Mouse (Mus musculus) heart, postnatal 25 days (tissue): ENCODE measurements around the gene Mob2. TPM values are rescaled to one million over a fixed set of nuclear protein-coding genes. Genes with fewer than 3 reads are reported as not detected.

Experiments used
- DNase-seq: peaks from one replicate; pipeline ENCODE4 v3.0.0; 2022; ENCODE audit warnings: low spot score
- intact Hi-C: fragments of 180-260 bp; cut with DNase I; formaldehyde crosslinking; loops from one replicate; pipeline ENCODE4 v1.15.1; 2025
- total RNA-seq, 2 experiments: library from RNA; stranded (reverse); gene quantifications; 2 replicates each; pipeline ENCODE4 v1.2.3; 2021

The Mob2 gene
- total RNA-seq, 2 experiments from 2014 or later = 40.2 to 40.7 TPM

- no peak for DNase-seq
- intact Hi-C loops = no loop called here
Measured at GRCm38 (mm10) chr7:142081736-142082135, 20.9 kb upstream of the Mob2 start.

GRCm38 (mm10) chr7:142080876-142081275, 20.0 kb upstream of the Mob2 start:
- no peak for DNase-seq
- intact Hi-C loops = no loop called here

- intact Hi-C loops = no loop called here
Measured at GRCm38 (mm10) chr7:142079365-142079764, 18.5 kb upstream of the Mob2 start.

GRCm38 (mm10) chr7:142077138-142077537, 16.3 kb upstream of the Mob2 start:
- intact Hi-C loops = no loop called here
- no peak for DNase-seq

More at GRCm38 (mm10) chr7:142079365-142079764, 18.5 kb upstream of the Mob2 start:
- no peak for DNase-seq

- intact Hi-C loops = loop anchor here (5.0 kb wide), 1 partner anchor 178 kb away; no protein-coding TSS in a partner anchor
- no peak for DNase-seq
Measured at GRCm38 (mm10) chr7:142074146-142074886, 13.5 kb upstream of the Mob2 start.

GRCm38 (mm10) chr7:142071717-142072116, 10.9 kb upstream of the Mob2 start:
- no peak for DNase-seq
- intact Hi-C loops = loop anchor here (1.0 to 5.0 kb wide), 2 partner anchors 25 to 181 kb away; no protein-coding TSS in a partner anchor

GRCm38 (mm10) chr7:142071212-142071578, 10.3 kb upstream of the Mob2 start:
- intact Hi-C loops = loop anchor here (1.0 to 5.0 kb wide), 2 partner anchors 25 to 181 kb away; no protein-coding TSS in a partner anchor
- DNase-seq = no peak

GRCm38 (mm10) chr7:142070458-142071211, 9.8 kb upstream of the Mob2 start:
- no peak for DNase-seq
- intact Hi-C loops = loop anchor here (1.0 to 5.0 kb wide), 2 partner anchors 26 to 182 kb away; no protein-coding TSS in a partner anchor

GRCm38 (mm10) chr7:142068429-142068828, 7.6 kb upstream of the Mob2 start:
- intact Hi-C loops = loop anchor here (5.0 kb wide), 1 partner anchor 51 kb away; no protein-coding TSS in a partner anchor
- no peak for DNase-seq

- no peak for DNase-seq
- intact Hi-C loops = loop anchor here (5.0 kb wide), 1 partner anchor 37 kb away; the partner anchor contains the start of gene Dusp8
Measured at GRCm38 (mm10) chr7:142060185-142060930, 507 bp downstream of the Mob2 start.

- no peak for DNase-seq
- intact Hi-C loops = loop anchor here (2.0 kb wide), 1 partner anchor 14 kb away; no protein-coding TSS in a partner anchor
Measured at GRCm38 (mm10) chr7:142059024-142059423, 1.8 kb downstream of the Mob2 start.

GRCm38 (mm10) chr7:142057121-142057520, 3.7 kb downstream of the Mob2 start:
- DNase-seq = no peak
- intact Hi-C loops = no loop called here

GRCm38 (mm10) chr7:142056601-142057061, 4.2 kb downstream of the Mob2 start:
- DNase-seq = no peak
- intact Hi-C loops = no loop called here

- no peak for DNase-seq
- intact Hi-C loops = no loop called here
Measured at GRCm38 (mm10) chr7:142055431-142055830, 5.4 kb downstream of the Mob2 start.

- intact Hi-C loops = no loop called here
Measured at GRCm38 (mm10) chr7:142050536-142050935, 10.3 kb downstream of the Mob2 start.

GRCm38 (mm10) chr7:142045932-142046331, 14.9 kb downstream of the Mob2 start:
- no peak for DNase-seq
- intact Hi-C loops = loop anchor here (2.0 kb wide), 1 partner anchor 13 kb away; no protein-coding TSS in a partner anchor

More at GRCm38 (mm10) chr7:142050536-142050935, 10.3 kb downstream of the Mob2 start:
- DNase-seq = no peak

GRCm38 (mm10) chr7:142045344-142045743, 15.5 kb downstream of the Mob2 start:
- no peak for DNase-seq
- intact Hi-C loops = loop anchor here (2.0 kb wide), 1 partner anchor 13 kb away; no protein-coding TSS in a partner anchor

GRCm38 (mm10) chr7:142040756-142041155, 20.1 kb downstream of the Mob2 start:
- intact Hi-C loops = no loop called here
- DNase-seq = peak; percentile 31

GRCm38 (mm10) chr7:142037553-142038170, 23.2 kb downstream of the Mob2 start:
- no peak for DNase-seq

More at GRCm38 (mm10) chr7:142037553-142038170, 23.2 kb downstream of the Mob2 start:
- intact Hi-C loops = loop anchor here (2.0 kb wide), 1 partner anchor 21 kb away; no protein-coding TSS in a partner anchor
